Mouse (Mus musculus) lung, postnatal 0 days (tissue): ENCODE data around the gene Lrrc63.

Experiments used
- CTCF ChIP-seq: IDR thresholded peaks from 2 replicates; pipeline ENCODE4 v1.5.1; 2016; ENCODE audit warnings: antibody characterized with exemption, mild to moderate bottlenecking
- EP300 ChIP-seq: IDR thresholded peaks from 2 replicates; pipeline ENCODE4 v1.6.1; 2016; ENCODE audit warnings: antibody characterized with exemption, mild to moderate bottlenecking, control low read depth

DNA sequence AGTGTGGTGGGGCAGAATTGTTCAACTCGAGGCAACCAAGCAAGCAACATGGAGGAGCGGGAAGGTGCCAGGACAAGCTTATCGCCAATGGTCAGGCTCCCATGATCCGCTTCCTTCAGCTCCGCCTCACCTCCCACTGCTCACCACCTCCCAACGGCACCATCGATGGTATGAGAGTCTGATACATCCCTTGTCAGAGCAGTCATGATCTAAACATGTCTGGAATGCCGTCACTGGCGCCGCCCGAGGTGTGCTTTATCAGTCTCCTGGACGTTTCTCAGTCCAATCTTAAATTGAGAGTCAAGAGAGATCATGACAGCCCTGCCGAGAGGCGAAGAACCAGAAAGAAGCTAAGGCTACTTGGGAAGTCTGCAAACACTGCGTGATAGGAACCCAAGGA, 59.6 kb downstream of the Lrrc63 start:
- TF ChIP-seq CTCF (no peak), EP300 (no peak)
